Mouse (Mus musculus): Measurements from ENCODE around the gene Maml3. TPM values are rescaled to one million over a fixed set of nuclear protein-coding genes. Genes with fewer than 3 reads are reported as not detected.

Maml3 gene
- total RNA-seq, 2 experiments from 2014 or later = 2.5 to 4.4 TPM

DNA sequence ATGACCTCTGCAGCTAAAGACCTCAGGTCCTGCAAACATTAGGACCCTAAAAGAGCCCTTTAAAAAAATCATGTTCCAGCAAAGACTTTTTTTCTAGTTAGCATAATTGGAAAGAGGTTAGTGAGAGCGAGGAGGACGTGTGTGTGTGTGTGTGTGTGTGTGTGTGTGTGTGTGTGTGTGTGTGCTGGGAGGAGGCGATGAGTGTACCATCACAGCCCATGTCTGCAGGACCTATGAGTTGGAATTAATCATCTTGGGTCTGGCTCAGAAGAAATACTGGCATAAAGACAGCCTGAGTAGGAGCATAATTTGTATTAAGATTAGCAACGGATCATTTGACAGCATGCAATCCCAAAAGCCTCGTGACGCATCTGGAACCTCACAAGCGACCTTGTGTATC is 251.3 kb downstream of the Maml3 start:
- no peak for DNase-seq (ENCODE audit: low spot score)
- intact Hi-C loops (cut with DNase I) = no loop called here

GRCm38 (mm10) chr3:51852692-51853091 is 252.2 kb downstream of the Maml3 start:
- no peak for DNase-seq (ENCODE audit: low spot score)

DNA sequence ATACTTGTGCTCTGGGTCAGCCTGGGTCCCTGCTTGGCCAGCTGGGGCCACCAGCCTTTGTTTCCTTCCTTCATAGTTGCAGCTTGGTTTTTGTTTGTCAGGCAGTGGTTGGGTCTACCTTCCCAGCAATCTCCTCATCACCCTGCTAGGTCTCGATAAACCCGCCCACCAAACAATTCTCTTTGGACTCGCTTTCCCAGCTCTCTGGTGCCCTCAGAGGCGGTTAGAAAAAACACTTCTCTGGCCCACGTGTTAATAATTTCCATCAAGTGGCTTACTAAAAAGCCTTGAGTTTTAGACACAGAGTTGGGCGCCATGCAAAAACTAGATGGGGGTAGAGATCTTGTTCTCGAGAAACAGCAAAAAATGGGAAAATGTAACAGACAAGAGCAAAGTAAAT is 253.3 kb downstream of the Maml3 start:
- intact Hi-C loops (cut with DNase I) = no loop called here
- DNase-seq (ENCODE audit: low spot score) = no peak

More at GRCm38 (mm10) chr3:51852692-51853091, 252.2 kb downstream of the Maml3 start:
- intact Hi-C loops (cut with DNase I) = no loop called here

DNA sequence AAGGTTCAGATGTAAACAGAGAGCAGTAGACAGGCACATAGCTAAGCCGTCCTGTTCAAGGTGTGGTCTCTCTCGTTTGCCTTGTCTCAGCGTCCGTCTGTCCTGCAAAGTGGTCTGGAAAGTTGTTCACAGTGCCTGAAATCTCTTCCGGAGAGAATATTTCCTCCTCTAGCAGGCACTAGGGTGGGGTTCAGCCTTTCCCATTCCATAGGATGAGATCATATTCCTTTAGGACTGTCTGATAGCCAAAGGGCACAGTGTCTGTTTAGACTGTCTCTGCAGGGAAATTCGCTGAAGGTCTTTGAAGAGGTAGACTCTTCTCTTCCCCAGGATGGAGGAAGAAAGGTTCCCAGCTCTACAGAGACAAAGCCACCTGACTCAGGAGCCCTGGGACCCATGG is 255.4 kb downstream of the Maml3 start:
- intact Hi-C loops (cut with DNase I) = no loop called here
- no peak for DNase-seq (ENCODE audit: low spot score)

DNA sequence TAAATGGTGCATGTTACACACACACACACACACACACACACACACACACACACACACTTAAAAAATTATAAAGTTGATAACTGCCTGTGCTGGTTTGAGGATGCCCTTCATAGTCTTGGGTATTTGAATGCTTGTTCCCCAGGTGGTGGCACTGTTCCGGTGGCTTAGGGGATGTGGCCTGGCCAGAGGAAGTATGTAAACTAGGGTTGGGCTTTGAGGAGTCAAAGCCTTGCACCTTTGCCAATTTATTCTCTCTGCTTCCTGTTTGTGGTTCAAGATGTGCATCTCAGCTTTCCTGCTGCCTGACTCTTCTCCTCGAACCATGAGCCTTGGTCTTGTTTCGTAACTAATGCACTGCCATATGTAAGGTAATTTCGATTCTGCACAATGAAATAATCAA is 257.6 kb downstream of the Maml3 start:
- intact Hi-C loops (cut with DNase I) = no loop called here
- DNase-seq (ENCODE audit: low spot score) = no peak

DNA sequence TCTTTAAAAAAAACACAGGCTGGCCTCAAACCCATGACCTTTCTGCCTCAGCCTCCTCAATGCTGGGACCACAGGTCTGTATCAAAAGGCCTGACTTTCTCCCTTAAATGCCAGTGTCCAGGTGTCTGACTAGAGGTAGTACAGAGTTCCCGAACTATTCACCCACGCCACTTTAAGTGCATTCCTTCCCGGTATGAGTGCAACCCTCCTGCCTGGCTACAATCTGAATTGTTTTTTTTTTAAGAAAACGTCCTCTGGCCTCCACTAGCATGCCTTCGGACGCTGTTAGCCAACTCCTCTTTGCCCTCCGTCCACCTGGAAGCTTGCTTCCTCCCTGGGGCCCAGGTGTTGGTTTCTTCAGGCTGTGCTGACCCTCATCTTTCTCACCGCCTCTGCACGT is 260.6 kb downstream of the Maml3 start:
- DNase-seq (ENCODE audit: low spot score) = no peak
- intact Hi-C loops (cut with DNase I) = loop anchor here (5.0 kb wide), 1 partner anchor 48 kb away; no protein-coding TSS in a partner anchor

DNA sequence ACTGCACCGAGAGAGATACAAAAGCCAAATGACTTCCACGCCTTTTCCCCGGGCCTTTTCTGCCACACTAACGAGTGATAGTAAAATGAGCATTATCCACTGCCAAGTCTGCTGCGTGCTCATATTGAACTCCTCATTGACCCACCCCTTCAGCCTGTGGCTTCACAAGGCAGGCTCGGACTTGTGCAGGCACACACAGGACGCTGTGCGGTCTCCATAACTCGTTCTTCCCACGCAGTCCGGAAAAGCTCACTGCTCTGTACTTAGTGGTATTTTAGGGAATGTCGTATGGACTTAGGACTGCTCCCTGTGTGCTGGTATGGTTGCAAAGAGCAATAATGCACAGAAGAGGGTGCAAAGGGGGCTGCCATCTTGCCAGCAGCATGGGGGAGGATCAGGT is 262.7 kb downstream of the Maml3 start:
- intact Hi-C loops (cut with DNase I) = loop anchor here (2.0 to 5.0 kb wide), 2 partner anchors 50 to 79 kb away; no protein-coding TSS in a partner anchor
- DNase-seq (ENCODE audit: low spot score) = no peak

DNA sequence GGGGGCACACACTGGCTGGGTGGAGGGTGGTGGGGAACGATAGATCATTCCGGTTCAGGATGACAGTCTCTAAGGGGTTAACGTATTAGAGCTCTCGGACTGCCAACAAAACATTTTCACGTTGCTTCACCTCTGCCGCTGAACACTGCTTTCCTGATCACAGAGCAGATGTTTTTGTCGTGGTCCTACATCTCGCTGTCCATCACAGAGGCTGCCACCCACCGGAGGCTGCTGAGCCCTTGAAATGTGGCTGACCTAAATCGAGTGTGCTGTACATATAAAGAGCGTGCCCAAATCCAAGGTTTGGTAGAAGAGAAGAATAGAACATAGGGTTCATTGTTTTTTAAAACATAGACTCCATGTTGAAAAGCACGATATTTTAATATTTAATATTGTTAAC is 263.3 kb downstream of the Maml3 start:
- intact Hi-C loops (cut with DNase I) = loop anchor here (5.0 kb wide), 1 partner anchor 51 kb away; no protein-coding TSS in a partner anchor
- DNase-seq (ENCODE audit: low spot score) = no peak

GRCm38 (mm10) chr3:51841177-51841576 is 263.7 kb downstream of the Maml3 start:
- intact Hi-C loops (cut with DNase I) = loop anchor here (5.0 kb wide), 1 partner anchor 51 kb away; no protein-coding TSS in a partner anchor
- no peak for DNase-seq (ENCODE audit: low spot score)

- DNase-seq (ENCODE audit: low spot score) = no peak
- intact Hi-C loops (cut with DNase I) = loop anchor here (5.0 kb wide), 1 partner anchor 52 kb away; no protein-coding TSS in a partner anchor
These were observed 264.6 kb downstream of the Maml3 start for GRCm38 (mm10) chr3:51840095-51840805.

DNA sequence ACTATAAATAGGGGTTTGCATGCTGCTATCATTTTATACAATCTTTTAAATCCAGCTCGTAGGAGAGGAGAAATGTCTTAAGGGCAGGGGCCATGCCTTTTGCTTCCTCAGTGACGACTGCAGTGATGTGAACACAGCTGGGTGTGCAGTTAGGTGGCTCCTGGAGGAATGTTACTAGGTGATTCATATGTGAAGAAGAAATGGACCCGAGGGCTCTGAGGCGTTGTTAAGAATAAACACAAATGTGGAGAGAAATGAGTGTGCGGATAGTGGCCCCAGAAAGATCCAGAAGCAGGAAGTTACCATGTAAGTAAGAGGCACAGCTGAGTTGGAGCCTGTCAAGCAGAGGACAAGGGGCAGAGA is 265.5 kb downstream of the Maml3 start:
- intact Hi-C loops (cut with DNase I) = no loop called here

DNA sequence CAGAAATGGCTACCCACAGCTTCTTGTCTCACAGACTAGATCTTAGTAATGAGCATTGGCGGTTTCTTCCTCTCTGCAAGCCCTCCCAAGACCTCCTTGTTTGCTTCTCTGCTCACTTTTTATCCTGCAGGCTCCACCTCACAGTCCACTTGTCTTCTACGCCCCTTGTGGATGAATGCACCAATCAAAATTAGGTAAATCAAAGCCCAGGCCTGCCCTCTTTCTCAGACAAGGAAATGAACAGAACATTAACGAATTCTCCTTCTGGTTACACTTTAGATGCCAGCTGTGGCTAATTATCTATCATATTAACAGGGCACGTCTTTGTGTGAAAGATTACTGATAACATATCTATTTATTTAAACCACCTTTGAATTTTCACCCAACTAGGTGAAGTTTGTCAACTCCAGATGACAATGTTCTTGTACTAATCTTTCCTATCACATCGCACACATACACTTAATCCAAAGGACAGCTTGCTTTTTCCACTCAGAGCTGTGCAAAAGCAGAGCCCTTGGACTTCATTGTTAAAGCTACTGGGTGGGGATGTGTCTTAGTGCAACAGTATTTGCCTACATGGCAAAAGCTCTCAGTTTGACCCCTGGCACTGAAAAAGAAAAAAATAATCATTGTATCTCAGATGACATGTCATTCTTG is 266.1 kb downstream of the Maml3 start:
- intact Hi-C loops (cut with DNase I) = no loop called here

More for the DNA sequence above, 265.5 kb downstream of the Maml3 start:
- DNase-seq (ENCODE audit: low spot score) = no peak

GRCm38 (mm10) chr3:51832985-51833384 is 271.9 kb downstream of the Maml3 start:
- intact Hi-C loops (cut with DNase I) = no loop called here
- DNase-seq (ENCODE audit: low spot score) = no peak

More for the DNA sequence above, 266.1 kb downstream of the Maml3 start:
- DNase-seq (ENCODE audit: low spot score) = no peak

DNA sequence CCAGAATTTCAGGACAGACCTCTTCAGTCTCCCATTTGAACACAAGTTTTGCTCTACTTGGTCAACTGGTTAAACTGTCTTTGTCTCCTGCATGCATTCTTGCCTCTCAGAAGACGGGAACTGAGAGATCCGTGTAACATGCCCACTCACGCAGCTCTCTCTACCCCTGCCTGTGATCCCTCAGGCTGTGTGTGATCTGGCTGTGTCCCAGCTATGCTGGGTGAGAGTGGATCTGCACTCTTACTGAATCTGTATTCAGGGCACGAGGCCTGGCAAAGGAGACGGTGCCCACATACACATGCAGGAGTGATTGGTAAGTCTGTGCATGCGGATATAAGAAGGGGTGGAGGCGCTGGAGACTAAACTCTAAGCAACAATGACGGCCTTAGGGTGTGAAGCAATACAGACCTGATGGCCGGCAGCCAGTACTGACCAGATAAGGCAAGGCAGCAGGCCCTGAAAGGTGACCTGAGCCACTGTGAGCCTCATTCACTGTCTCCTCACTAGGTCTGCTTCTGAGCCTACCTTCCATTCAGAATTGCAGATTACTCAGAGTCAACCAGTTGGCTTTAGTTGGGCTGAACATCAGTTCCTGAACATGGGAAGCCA is 274.0 kb downstream of the Maml3 start:
- DNase-seq (ENCODE audit: low spot score) = peak; percentile 6

DNA sequence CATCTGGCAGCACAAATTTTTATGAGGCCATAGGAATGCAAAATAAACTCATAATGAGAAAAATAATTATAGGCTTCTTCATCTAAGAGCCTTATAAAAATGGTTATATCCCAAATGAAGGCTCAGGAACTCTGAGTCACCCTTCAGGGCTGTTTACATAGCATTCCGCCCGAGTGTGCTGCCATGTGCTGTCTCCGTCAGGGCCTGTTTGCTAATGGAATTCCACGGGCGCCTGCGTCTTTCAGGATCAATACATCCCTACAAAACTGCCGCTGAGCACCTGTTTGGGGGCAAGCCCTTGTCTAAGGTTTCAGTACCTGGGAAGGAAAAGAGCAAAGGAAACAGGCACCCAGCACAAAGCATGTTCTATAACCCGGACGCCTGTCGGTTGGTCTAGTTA is 279.3 kb downstream of the Maml3 start:
- intact Hi-C loops (cut with DNase I) = no loop called here
- DNase-seq (ENCODE audit: low spot score) = no peak

More for the DNA sequence above, 274.0 kb downstream of the Maml3 start:
- intact Hi-C loops (cut with DNase I) = no loop called here

DNA sequence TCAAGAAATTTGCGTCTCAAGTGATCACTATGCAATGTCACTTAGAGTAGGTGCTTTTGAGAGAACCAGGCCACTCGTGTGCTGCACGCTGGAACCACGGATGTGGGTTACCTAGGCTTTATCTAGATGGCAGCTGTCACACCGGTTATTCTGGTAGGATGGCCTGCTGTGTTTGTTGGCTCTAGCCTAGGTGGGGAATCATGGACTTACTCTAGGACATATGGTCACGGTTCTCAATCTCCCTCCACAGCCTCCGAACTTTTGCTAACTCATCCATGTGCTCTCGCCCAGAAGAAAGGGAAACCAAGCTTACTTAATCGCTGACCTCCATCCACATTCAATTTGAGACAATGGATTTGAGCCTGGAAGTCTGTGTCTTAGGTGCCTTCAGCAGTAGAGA is 280.4 kb downstream of the Maml3 start:
- DNase-seq (ENCODE audit: low spot score) = no peak
- intact Hi-C loops (cut with DNase I) = no loop called here

GRCm38 (mm10) chr3:51821551-51821950 is 283.3 kb downstream of the Maml3 start:
- DNase-seq (ENCODE audit: low spot score) = no peak
- intact Hi-C loops (cut with DNase I) = no loop called here

- intact Hi-C loops (cut with DNase I) = no loop called here
- no peak for DNase-seq (ENCODE audit: low spot score)
These were observed 285.8 kb downstream of the Maml3 start for GRCm38 (mm10) chr3:51819109-51819508.

- intact Hi-C loops (cut with DNase I) = no loop called here
- no peak for DNase-seq (ENCODE audit: low spot score)
These were observed 287.0 kb downstream of the Maml3 start for GRCm38 (mm10) chr3:51817919-51818318.

DNA sequence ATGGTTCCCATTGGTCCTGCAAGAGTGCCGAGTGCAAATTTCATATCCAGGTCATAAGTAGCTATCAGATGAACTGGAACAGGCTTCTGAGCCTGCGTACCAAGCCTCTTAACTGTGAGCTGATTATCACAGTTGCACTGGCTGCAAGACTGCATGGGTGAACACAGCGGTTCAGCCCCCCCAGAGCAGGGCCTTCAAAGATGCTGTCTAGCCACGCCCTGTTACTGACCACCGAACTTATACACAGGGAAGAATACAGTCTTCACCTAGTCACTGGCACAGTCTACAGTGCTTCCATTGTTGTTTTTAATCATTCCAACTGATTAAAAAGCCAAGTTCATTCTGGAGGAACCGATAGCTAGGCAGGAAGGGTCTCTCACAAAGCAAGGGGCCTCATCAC is 287.5 kb downstream of the Maml3 start:
- intact Hi-C loops (cut with DNase I) = no loop called here
- DNase-seq (ENCODE audit: low spot score) = no peak
